Mouse (Mus musculus): ENCODE data around the gene Rbm7. TPM values are rescaled to one million over a fixed set of nuclear protein-coding genes. Genes with fewer than 3 reads are reported as not detected.
A peak's percentile ranks its signal among the peaks of the same experiment; 100 is the strongest.
"Not testable (repeated sequence)": the region's sequence is repeated elsewhere in the genome, so short reads cannot be mapped to it uniquely, and the experiment has no call there.

Rbm7 gene
- polyA plus RNA-seq, 1 experiment from 2014 or later = 89.8 TPM

GRCm38 (mm10) chr9:48525566-48525965 lies 30.5 kb upstream of the Rbm7 start:
- Histone ChIP-seq H3K4me1 (ENCODE audit: control insufficient read depth, insufficient read depth, low read length) (no peaks in the 10 kb centered on the region), H3K27me3 (ENCODE audit: control insufficient read depth, insufficient read depth, low read length) (no peaks in the 10 kb centered on the region), H3K9ac (ENCODE audit: low read length) (no peak overlapping the region), H3K4me3 (ENCODE audit: low read length) (no peak overlapping the region), H3K4me2 (ENCODE audit: low read depth, low read length) (no peak overlapping the region), H3K9me3 (replicated peaks; ENCODE audit: control insufficient read depth, low read length) (no peaks in the 10 kb centered on the region), H3K36me3 (ENCODE audit: control insufficient read depth, insufficient read depth) (no peaks in the 10 kb centered on the region), H3K27ac (ENCODE audit: low read length) (no peak overlapping the region)
- ATAC-seq (replicated peaks; ENCODE audit: extremely low read depth, insufficient read depth, low FRiP score) = no peak
- WGBS = 8% methylated on average over 1 of the region's 1 CpGs

GRCm38 (mm10) chr9:48520405-48520804 lies 25.3 kb upstream of the Rbm7 start:
- H3K36me3 ChIP-seq (ENCODE audit: control insufficient read depth, insufficient read depth); ATAC-seq (replicated peaks; ENCODE audit: extremely low read depth, insufficient read depth, low FRiP score); H3K4me3 ChIP-seq (ENCODE audit: low read length); H3K27ac ChIP-seq (ENCODE audit: low read length); H3K9me3 ChIP-seq (replicated peaks; ENCODE audit: control insufficient read depth, low read length); H3K9ac ChIP-seq (ENCODE audit: low read length); H3K4me1 ChIP-seq (ENCODE audit: control insufficient read depth, insufficient read depth, low read length); H3K27me3 ChIP-seq (ENCODE audit: control insufficient read depth, insufficient read depth, low read length); H3K4me2 ChIP-seq (ENCODE audit: low read depth, low read length): not testable (repeated sequence)
- WGBS = no CpG with 5 or more reads among the region's 7 CpGs

DNA sequence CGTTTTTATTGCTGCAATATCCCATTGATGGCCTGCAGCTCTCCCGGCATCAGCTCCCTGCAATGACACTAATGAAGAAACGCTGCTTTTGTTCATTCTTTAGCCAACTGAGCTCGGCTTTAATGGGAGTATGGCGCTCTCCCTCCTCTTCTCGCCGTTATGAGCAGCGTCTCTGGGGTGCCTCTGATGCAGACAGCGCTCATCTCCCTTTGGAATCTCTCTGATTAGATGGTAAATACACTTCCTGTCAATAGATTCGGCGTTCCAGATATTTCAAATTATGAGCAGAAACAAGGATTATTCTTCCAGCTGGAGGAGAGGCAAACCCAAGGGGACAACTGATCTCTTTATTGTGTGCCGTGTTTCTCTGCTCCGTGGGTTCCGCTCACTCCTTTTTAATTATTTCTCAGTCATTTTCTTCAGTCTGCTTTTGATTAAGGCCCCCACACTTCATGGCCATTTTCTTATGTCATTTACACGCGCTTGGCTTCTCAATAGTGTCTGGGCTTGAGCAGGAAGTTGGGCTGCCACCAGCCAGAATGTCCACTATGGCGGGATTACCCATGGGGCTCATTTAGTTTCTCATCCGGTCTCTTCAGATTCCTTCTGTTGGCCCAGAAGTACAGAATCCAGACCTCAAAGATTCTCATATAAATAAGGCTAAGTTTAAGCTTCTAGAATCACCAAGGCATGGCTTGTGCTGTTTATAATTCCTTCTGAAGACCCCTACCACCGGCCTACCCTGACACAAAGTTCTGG lies 22.5 kb upstream of the Rbm7 start:
- Histone ChIP-seq H3K27ac (ENCODE audit: low read length) (no peak overlapping the region), H3K4me1 (ENCODE audit: control insufficient read depth, insufficient read depth, low read length) (peaks cover 10% of the 10 kb centered on the region), H3K4me2 (ENCODE audit: low read depth, low read length) (no peak overlapping the region), H3K9me3 (replicated peaks; ENCODE audit: control insufficient read depth, low read length) (no peaks in the 10 kb centered on the region), H3K27me3 (ENCODE audit: control insufficient read depth, insufficient read depth, low read length) (no peaks in the 10 kb centered on the region), H3K9ac (ENCODE audit: low read length) (no peak overlapping the region), H3K4me3 (ENCODE audit: low read length) (no peak overlapping the region), H3K36me3 (ENCODE audit: control insufficient read depth, insufficient read depth) (no peaks in the 10 kb centered on the region)
- ATAC-seq (replicated peaks; ENCODE audit: extremely low read depth, insufficient read depth, low FRiP score) = no peak
- WGBS = 81% methylated on average over 19 of the region's 19 CpGs

DNA sequence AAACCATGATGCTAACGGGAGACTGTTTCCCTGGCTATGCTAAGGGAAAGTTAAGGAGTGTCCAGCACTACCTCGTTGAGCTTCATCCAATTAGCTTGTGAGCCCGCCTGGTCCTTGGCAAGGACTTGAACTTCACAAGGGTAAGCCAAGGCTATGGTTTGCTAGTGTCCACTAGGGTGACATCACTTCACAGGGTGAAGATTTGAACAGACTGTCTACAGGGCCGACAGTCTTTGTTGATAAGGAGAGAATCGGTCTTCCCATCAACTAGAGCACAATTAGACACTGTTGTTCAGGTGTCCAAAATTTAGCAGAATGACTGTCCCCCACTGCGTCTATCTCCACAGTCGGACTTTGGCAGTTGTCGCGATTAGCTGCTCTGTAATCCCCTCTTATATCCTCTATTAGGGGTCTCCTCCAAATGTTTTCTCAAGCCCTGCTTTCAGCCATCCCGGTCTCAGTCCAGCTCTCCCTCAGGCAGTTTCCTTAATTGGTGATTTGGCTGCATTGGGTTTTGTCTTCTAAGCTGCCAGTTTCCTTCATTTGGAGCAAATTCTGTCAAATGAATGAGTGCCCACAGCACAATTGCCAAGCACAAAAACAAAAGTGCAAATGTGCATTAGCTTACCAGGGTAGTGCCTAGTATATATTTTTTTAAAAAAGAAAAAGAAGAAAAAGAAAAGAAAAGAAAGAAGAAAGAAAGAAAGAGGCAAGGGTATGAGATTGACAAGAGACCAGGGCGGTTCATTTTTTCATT lies 21.7 kb upstream of the Rbm7 start:
- no peak for ATAC-seq (replicated peaks; ENCODE audit: extremely low read depth, insufficient read depth, low FRiP score)
- Histone ChIP-seq H3K4me2 (ENCODE audit: low read depth, low read length) (no peak overlapping the region), H3K27ac (ENCODE audit: low read length) (peak overlapping the region; percentile 92), H3K9me3 (replicated peaks; ENCODE audit: control insufficient read depth, low read length) (no peaks in the 10 kb centered on the region), H3K4me3 (ENCODE audit: low read length) (no peak overlapping the region), H3K36me3 (ENCODE audit: control insufficient read depth, insufficient read depth) (no peaks in the 10 kb centered on the region), H3K27me3 (ENCODE audit: control insufficient read depth, insufficient read depth, low read length) (no peaks in the 10 kb centered on the region), H3K9ac (ENCODE audit: low read length) (no peak overlapping the region), H3K4me1 (ENCODE audit: control insufficient read depth, insufficient read depth, low read length) (peaks cover 10% of the 10 kb centered on the region)
- 82% methylated on average over 11 of the region's 11 CpGs for WGBS

DNA sequence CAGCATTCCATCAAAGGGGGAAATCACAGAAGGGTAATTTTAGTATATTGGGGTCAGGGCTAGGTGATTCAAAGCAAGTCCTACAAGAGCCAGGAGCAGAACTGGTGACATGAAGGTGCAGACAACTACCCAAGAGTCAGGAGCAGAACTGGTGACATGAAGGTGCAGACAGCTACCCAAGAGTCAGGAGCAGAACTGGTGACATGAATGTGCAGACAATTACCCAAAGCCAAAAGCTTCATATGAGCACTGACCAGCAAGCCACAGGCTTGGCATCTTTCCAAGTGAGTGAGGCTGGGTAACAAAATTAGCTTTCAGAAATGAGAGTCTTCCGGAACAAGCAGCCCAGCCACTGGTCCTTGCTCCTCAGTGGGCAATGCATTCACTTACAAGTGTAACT lies 20.2 kb upstream of the Rbm7 start:
- peak; percentile 94 for ATAC-seq (replicated peaks; ENCODE audit: extremely low read depth, insufficient read depth, low FRiP score)
- Histone ChIP-seq H3K27ac (ENCODE audit: low read length) (peak overlapping the region; percentile 92), H3K9me3 (replicated peaks; ENCODE audit: control insufficient read depth, low read length) (no peaks in the 10 kb centered on the region), H3K4me2 (ENCODE audit: low read depth, low read length) (peak overlapping the region; percentile 34; the same call in 1 of the 2 replicates), H3K9ac (ENCODE audit: low read length) (no peak overlapping the region), H3K4me1 (ENCODE audit: control insufficient read depth, insufficient read depth, low read length) (peaks cover 10% of the 10 kb centered on the region), H3K4me3 (ENCODE audit: low read length) (no peak overlapping the region), H3K36me3 (ENCODE audit: control insufficient read depth, insufficient read depth) (no peaks in the 10 kb centered on the region), H3K27me3 (ENCODE audit: control insufficient read depth, insufficient read depth, low read length) (no peaks in the 10 kb centered on the region)
- WGBS = 25% methylated on average over 1 of the region's 1 CpGs

GRCm38 (mm10) chr9:48510134-48510533 lies 15.0 kb upstream of the Rbm7 start:
- Histone ChIP-seq H3K9ac (ENCODE audit: low read length) (no peak overlapping the region), H3K27me3 (ENCODE audit: control insufficient read depth, insufficient read depth, low read length) (no peaks in the 10 kb centered on the region), H3K4me2 (ENCODE audit: low read depth, low read length) (no peak overlapping the region), H3K36me3 (ENCODE audit: control insufficient read depth, insufficient read depth) (no peaks in the 10 kb centered on the region), H3K4me3 (ENCODE audit: low read length) (no peak overlapping the region), H3K4me1 (ENCODE audit: control insufficient read depth, insufficient read depth, low read length) (no peaks in the 10 kb centered on the region; the same call in 1 of the 2 replicates), H3K27ac (ENCODE audit: low read length) (no peak overlapping the region), H3K9me3 (replicated peaks; ENCODE audit: control insufficient read depth, low read length) (no peaks in the 10 kb centered on the region)
- 79% methylated on average over 5 of the region's 5 CpGs for WGBS
- ATAC-seq (replicated peaks; ENCODE audit: extremely low read depth, insufficient read depth, low FRiP score) = no peak

- WGBS = 52% methylated on average over 8 of the region's 8 CpGs
- no peak overlapping the region for H3K4me2 ChIP-seq (ENCODE audit: low read depth, low read length)
- no peaks in the 10 kb centered on the region for H3K27me3 ChIP-seq (ENCODE audit: control insufficient read depth, insufficient read depth, low read length)
- H3K4me1 ChIP-seq (ENCODE audit: control insufficient read depth, insufficient read depth, low read length) = no peaks in the 10 kb centered on the region
- no peak overlapping the region for H3K27ac ChIP-seq (ENCODE audit: low read length)
- ATAC-seq (replicated peaks; ENCODE audit: extremely low read depth, insufficient read depth, low FRiP score) = no peak
- H3K36me3 ChIP-seq (ENCODE audit: control insufficient read depth, insufficient read depth) = no peaks in the 10 kb centered on the region
- no peak overlapping the region for H3K9ac ChIP-seq (ENCODE audit: low read length)
- H3K9me3 ChIP-seq (replicated peaks; ENCODE audit: control insufficient read depth, low read length) = no peaks in the 10 kb centered on the region
- H3K4me3 ChIP-seq (ENCODE audit: low read length) = no peak overlapping the region
Observed at GRCm38 (mm10) chr9:48504741-48505365, 9.8 kb upstream of the Rbm7 start.

DNA sequence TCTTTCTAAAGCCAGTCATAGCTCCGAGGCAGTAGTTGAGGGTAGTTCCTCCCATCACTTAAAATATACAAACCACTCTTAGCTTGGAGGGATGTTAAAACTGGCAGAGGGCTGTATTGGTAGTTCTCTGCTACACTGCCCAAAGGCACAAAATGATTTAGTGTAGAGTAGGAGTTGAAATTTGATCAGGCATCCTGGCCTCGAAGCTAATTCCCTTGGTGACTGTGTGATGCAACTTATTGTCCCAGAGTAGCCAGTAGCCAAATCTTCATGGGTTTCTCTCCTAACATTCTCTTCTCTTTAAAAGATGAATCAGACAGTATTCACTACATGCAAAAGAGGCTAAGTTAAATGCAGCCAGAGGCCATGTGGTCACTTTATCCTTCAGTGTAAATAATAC lies 7.9 kb upstream of the Rbm7 start:
- H3K4me2 ChIP-seq (ENCODE audit: low read depth, low read length) = no peak overlapping the region
- no peak for ATAC-seq (replicated peaks; ENCODE audit: extremely low read depth, insufficient read depth, low FRiP score)
- no peak overlapping the region for H3K9ac ChIP-seq (ENCODE audit: low read length)
- no peaks in the 10 kb centered on the region for H3K4me1 ChIP-seq (ENCODE audit: control insufficient read depth, insufficient read depth, low read length)
- H3K4me3 ChIP-seq (ENCODE audit: low read length) = no peak overlapping the region
- H3K9me3 ChIP-seq (replicated peaks; ENCODE audit: control insufficient read depth, low read length) = no peaks in the 10 kb centered on the region
- no peaks in the 10 kb centered on the region for H3K27me3 ChIP-seq (ENCODE audit: control insufficient read depth, insufficient read depth, low read length)
- 66% methylated on average over 2 of the region's 2 CpGs for WGBS
- no peak overlapping the region for H3K27ac ChIP-seq (ENCODE audit: low read length)
- H3K36me3 ChIP-seq (ENCODE audit: control insufficient read depth, insufficient read depth) = no peaks in the 10 kb centered on the region

DNA sequence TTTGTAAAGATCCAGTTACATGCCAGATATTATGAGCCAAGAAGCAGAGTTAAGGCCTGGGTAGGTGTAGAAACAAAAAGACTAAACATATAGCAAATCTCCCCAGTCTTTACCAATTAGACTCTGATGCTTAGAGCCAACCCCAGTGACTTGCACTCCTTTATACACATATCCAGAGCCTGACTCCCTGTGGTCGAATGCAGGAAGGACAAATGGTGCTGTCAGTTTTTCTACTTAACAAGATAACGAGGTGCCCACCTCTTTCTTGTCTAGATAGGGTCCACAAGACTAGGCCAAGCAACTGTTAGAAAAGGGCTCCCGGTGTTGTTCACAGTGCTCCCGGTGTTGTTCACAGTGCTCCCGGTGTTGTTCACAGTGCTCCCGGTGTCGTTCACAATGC lies 6.1 kb upstream of the Rbm7 start:
- Histone ChIP-seq H3K4me1 (ENCODE audit: control insufficient read depth, insufficient read depth, low read length) (peaks cover under 1% of the 10 kb centered on the region; the same call in 1 of the 2 replicates), H3K9me3 (replicated peaks; ENCODE audit: control insufficient read depth, low read length) (no peaks in the 10 kb centered on the region; the same call in none of the 2 replicates), H3K9ac (ENCODE audit: low read length) (no peak overlapping the region), H3K36me3 (ENCODE audit: control insufficient read depth, insufficient read depth) (no peaks in the 10 kb centered on the region), H3K27ac (ENCODE audit: low read length) (no peak overlapping the region), H3K4me2 (ENCODE audit: low read depth, low read length) (no peak overlapping the region), H3K4me3 (ENCODE audit: low read length) (no peak overlapping the region), H3K27me3 (ENCODE audit: control insufficient read depth, insufficient read depth, low read length) (no peaks in the 10 kb centered on the region)
- WGBS = 78% methylated on average over 7 of the region's 7 CpGs
- ATAC-seq (replicated peaks; ENCODE audit: extremely low read depth, insufficient read depth, low FRiP score) = no peak
